Mouse (Mus musculus): Measurements from ENCODE around the gene Pdzd2. TPM values are rescaled to one million over a fixed set of nuclear protein-coding genes. Genes with fewer than 3 reads are reported as not detected.

Gene Pdzd2
- polyA plus RNA-seq, 1 experiment, result 1.7 TPM

DNA sequence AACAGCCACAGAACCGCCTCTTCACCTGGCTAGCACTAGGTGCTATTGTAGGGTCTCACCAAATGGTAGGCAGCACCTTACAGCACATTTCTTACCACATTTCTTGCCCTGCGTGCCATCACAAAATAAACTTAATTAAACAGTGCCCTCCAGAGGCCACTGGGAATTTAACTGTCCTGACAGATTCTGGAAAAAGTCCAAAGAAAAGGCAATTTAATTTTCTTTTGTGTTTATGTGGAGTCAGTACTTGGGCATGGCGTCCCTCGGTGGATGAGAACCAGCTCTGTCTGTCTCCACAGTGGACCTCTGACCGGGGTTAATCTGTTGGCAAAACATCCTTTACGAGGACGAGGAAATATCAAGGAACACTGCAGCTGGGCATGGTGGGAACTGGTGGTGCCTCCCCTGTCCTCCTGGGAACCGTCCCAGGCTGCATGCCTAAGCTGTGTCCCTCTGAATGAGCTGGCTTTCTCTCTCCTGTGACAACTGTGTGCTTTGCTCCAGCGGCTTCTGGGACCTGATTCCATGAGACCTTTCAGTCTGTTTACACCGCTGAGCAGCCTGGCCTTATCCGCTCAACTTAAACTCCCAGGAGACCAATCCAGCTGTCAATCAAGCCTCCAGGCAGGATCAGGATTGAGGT lies 162.5 kb downstream of the Pdzd2 start:
- Histone ChIP-seq H3K4me1 (ENCODE audit: control insufficient read depth, insufficient read depth, insufficient read length) (no peaks in the 10 kb centered on the region), H3K27me3 (ENCODE audit: control insufficient read depth, insufficient read depth, low read length) (no peaks in the 10 kb centered on the region), H3K36me3 (ENCODE audit: control insufficient read depth, insufficient read depth, low read length) (no peaks in the 10 kb centered on the region), H3K27ac (ENCODE audit: insufficient read depth, low read length) (no peak overlapping the region), H3K4me3 (ENCODE audit: extremely low read depth, insufficient read depth, insufficient read length) (no peak overlapping the region)
- WGBS, result 50% methylated on average over 11 of the region's 11 CpGs
- TF ChIP-seq CTCF (IDR thresholded peaks at IDR 0.05; ENCODE audit: extremely low read depth, insufficient read depth, insufficient read length, insufficient replicate concordance) (no peak), POLR2A (IDR thresholded peaks at IDR 0.05; ENCODE audit: low read depth, low read length) (no peak)
- DNase-seq (ENCODE audit: low read depth in 1 of 2, low spot score in 2 of 2), result no peak

DNA sequence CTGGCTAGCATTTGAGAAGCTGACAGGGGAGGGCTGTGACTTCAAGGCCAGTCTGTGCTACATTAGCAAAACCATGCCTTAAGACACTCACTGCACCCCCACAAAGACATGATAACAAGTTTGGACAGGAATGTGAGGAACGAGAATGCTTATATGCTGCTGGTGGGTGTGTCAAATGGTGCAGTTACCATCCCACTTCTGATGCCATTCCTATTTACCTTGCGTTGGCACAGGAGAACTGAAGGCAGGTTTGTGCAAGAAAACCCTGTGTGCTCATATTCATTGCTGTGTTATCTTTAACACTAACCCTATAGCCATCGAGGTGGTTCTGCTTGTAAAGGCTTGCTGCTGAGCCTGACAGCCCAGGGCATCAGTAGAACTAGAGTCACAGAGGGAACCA lies 166.1 kb downstream of the Pdzd2 start:
- no peaks in the 10 kb centered on the region for H3K36me3 ChIP-seq (ENCODE audit: control insufficient read depth, insufficient read depth, low read length)
- DNase-seq (ENCODE audit: low read depth in 1 of 2, low spot score in 2 of 2), result no peak
- H3K4me3 ChIP-seq (ENCODE audit: extremely low read depth, insufficient read depth, insufficient read length), result no peak overlapping the region
- 84% methylated on average over 3 of the region's 3 CpGs for WGBS
- no peak overlapping the region for H3K27ac ChIP-seq (ENCODE audit: insufficient read depth, low read length)
- no peak for TF ChIP-seq CTCF (IDR thresholded peaks at IDR 0.05; ENCODE audit: extremely low read depth, insufficient read depth, insufficient read length, insufficient replicate concordance)
- no peak for TF ChIP-seq POLR2A (IDR thresholded peaks at IDR 0.05; ENCODE audit: low read depth, low read length)
- H3K27me3 ChIP-seq (ENCODE audit: control insufficient read depth, insufficient read depth, low read length), result no peaks in the 10 kb centered on the region
- no peaks in the 10 kb centered on the region for H3K4me1 ChIP-seq (ENCODE audit: control insufficient read depth, insufficient read depth, insufficient read length)

DNA sequence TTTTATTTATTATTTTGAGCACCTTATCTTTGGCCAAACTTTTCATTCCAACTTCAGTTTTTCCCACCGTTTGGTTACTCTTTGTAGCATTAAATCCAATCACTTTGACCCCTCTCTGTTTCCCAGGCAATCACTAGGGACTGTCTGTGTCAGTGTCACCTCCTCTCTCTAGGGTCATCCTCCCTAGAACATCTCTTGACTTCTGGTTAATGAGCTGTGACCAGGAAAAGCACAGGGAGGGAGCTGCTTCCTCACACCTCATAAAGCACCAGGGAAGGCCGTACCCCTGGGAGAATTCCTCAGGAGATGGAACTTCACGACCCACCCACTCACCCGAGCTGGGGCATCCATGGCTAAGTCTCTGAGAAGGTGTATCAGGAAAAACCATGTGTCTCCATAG lies 168.6 kb downstream of the Pdzd2 start:
- Histone ChIP-seq H3K36me3 (ENCODE audit: control insufficient read depth, insufficient read depth, low read length) (no peaks in the 10 kb centered on the region), H3K4me1 (ENCODE audit: control insufficient read depth, insufficient read depth, insufficient read length) (no peaks in the 10 kb centered on the region), H3K27ac (ENCODE audit: insufficient read depth, low read length) (no peak overlapping the region), H3K27me3 (ENCODE audit: control insufficient read depth, insufficient read depth, low read length) (no peaks in the 10 kb centered on the region), H3K4me3 (ENCODE audit: extremely low read depth, insufficient read depth, insufficient read length) (no peak overlapping the region)
- no peak for DNase-seq (ENCODE audit: low read depth in 1 of 2, low spot score in 2 of 2)
- TF ChIP-seq POLR2A (IDR thresholded peaks at IDR 0.05; ENCODE audit: low read depth, low read length) (no peak), CTCF (IDR thresholded peaks at IDR 0.05; ENCODE audit: extremely low read depth, insufficient read depth, insufficient read length, insufficient replicate concordance) (no peak)
- 74% methylated on average over 4 of the region's 4 CpGs for WGBS

DNA sequence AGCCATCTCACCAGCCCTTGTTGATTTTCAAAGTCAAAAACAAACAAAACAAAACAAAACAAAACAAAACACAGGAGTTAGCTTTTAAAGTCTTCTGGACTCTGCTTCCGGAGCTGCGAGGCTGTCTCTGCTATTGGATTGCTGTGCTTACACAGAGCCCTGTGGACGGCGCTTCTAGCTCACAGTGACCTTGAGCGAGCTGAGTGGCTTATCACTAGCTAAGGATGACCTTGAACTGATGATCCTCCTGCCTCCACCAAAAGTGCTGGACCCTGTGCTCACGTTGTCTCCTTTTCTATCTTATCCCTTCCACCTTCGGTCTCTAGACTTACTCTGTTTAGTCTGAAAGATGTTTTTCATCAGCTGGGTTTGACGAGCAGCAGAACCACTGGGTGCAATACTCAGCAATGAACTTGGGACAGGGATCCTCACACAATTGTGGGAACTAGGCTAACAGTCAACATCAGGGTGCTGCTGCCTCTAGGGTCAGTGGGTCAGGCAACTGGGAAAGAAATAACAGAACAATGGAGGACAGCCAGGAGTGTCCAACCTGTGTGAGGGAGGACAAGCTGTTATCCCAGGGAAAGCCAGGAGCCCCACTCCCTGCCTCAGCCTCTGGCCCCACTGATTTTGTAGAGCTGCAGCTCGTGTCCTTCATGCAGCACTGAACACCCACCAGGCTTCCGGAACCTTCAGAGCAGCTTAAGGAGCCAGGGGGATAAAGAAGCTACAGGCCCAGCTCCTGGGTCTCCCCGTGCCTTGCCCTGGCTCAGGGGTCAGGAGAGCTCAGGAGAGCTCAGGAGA lies 172.9 kb downstream of the Pdzd2 start:
- Histone ChIP-seq H3K4me1 (ENCODE audit: control insufficient read depth, insufficient read depth, insufficient read length) (peaks cover 7% of the 10 kb centered on the region; the same call in 1 of the 2 replicates), H3K27ac (ENCODE audit: insufficient read depth, low read length) (no peak overlapping the region), H3K4me3 (ENCODE audit: extremely low read depth, insufficient read depth, insufficient read length) (no peak overlapping the region), H3K27me3 (ENCODE audit: control insufficient read depth, insufficient read depth, low read length) (no peaks in the 10 kb centered on the region), H3K36me3 (ENCODE audit: control insufficient read depth, insufficient read depth, low read length) (no peaks in the 10 kb centered on the region)
- 92% methylated on average over 11 of the region's 11 CpGs for WGBS
- no peak for TF ChIP-seq CTCF (IDR thresholded peaks at IDR 0.05; ENCODE audit: extremely low read depth, insufficient read depth, insufficient read length, insufficient replicate concordance)
- no peak for TF ChIP-seq POLR2A (IDR thresholded peaks at IDR 0.05; ENCODE audit: low read depth, low read length)
- no peak for DNase-seq (ENCODE audit: low read depth in 1 of 2, low spot score in 2 of 2)

DNA sequence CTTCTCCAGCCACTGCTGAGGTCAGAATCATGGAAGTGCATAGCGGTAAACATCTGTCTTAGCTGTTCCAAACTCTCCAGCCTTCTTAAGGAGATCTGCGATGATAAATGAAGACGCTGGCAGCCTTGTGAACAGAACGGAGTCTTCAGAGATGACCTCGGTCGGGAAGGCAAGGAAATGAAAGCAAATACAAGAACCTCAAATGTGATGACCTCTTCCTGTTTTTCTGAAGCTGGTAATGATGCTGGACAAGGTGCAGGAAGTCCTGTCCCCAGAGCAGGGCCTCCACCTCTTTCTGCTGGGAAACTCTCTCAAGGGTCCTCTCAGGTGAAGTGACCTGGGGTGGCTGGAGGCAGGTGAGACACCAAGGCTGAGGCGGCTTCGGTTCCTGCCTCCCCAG lies 174.4 kb downstream of the Pdzd2 start:
- no peak overlapping the region for H3K4me3 ChIP-seq (ENCODE audit: extremely low read depth, insufficient read depth, insufficient read length)
- no peaks in the 10 kb centered on the region for H3K36me3 ChIP-seq (ENCODE audit: control insufficient read depth, insufficient read depth, low read length)
- WGBS, result 28% methylated on average over 8 of the region's 8 CpGs
- H3K4me1 ChIP-seq (ENCODE audit: control insufficient read depth, insufficient read depth, insufficient read length), result peaks cover 7% of the 10 kb centered on the region; the same call in 1 of the 2 replicates
- DNase-seq (ENCODE audit: low read depth in 1 of 2, low spot score in 2 of 2), result no peak
- TF ChIP-seq POLR2A (IDR thresholded peaks at IDR 0.05; ENCODE audit: low read depth, low read length) (no peak), CTCF (IDR thresholded peaks at IDR 0.05; ENCODE audit: extremely low read depth, insufficient read depth, insufficient read length, insufficient replicate concordance) (no peak)
- no peak overlapping the region for H3K27ac ChIP-seq (ENCODE audit: insufficient read depth, low read length)
- H3K27me3 ChIP-seq (ENCODE audit: control insufficient read depth, insufficient read depth, low read length), result no peaks in the 10 kb centered on the region

DNA sequence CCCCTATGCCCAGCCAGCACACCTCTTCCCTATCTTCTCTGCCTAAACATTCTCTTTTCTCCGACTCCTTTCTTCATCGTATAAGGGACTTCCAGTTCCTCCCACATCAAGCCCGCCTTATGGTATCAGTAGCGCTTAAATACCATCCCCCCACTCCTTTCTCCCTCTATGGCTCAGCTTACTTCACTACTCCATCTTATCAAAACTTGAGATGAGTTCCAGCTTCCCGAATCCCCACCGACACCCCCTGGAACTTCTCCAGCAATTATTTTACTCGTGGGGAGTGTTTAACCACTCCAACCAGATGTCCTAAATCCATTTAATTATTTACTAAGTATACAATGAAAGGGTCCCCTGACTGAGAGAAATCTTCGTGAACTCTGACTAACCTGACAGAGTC lies 179.2 kb downstream of the Pdzd2 start:
- TF ChIP-seq CTCF (IDR thresholded peaks at IDR 0.05; ENCODE audit: extremely low read depth, insufficient read depth, insufficient read length, insufficient replicate concordance) (no peak), POLR2A (IDR thresholded peaks at IDR 0.05; ENCODE audit: low read depth, low read length) (no peak)
- Histone ChIP-seq H3K27me3 (ENCODE audit: control insufficient read depth, insufficient read depth, low read length) (no peaks in the 10 kb centered on the region), H3K27ac (ENCODE audit: insufficient read depth, low read length) (no peak overlapping the region), H3K4me3 (ENCODE audit: extremely low read depth, insufficient read depth, insufficient read length) (no peak overlapping the region), H3K4me1 (ENCODE audit: control insufficient read depth, insufficient read depth, insufficient read length) (peaks cover 5% of the 10 kb centered on the region; the same call in 1 of the 2 replicates), H3K36me3 (ENCODE audit: control insufficient read depth, insufficient read depth, low read length) (no peaks in the 10 kb centered on the region)
- WGBS, result 77% methylated on average over 8 of the region's 8 CpGs
- no peak for DNase-seq (ENCODE audit: low read depth in 1 of 2, low spot score in 2 of 2)

Measured in spleen, adult 2 months (tissue).